In genomic region chr2:150569847-150570590, GRCm38 (mm10) we compare ENCODE assay signal across 14 mouse cellular contexts. TPM values are rescaled to one million over a fixed set of nuclear protein-coding genes. Genes with fewer than 3 reads are reported as not detected.
DNase-seq lines count a peak whose midpoint lies in the region; ATAC-seq and TF ChIP-seq lines count a peak whose summit lies in the region.
"Had no signal": no experiment of that assay in that cellular context is flagged by ENCODE, and none has a peak within 500 bp of the region (broad histone marks: within the 10 kb centered on the region; RNA-seq: fewer than 3 reads in every experiment).

TSS of gene Cst7 (plus strand) at chr2:150570415.

- H3K27ac ChIP-seq in heart, embryonic 10.5 days = no peak within 1 kb of the TSS
- no peak within 1 kb of the TSS for H3K27ac ChIP-seq in liver, embryonic 14.5 days
- no peak within 1 kb of the TSS for H3K27ac ChIP-seq in hindbrain, embryonic 12.5 days
- no peak within 1 kb of the TSS for H3K27ac ChIP-seq in forebrain, embryonic 16.5 days (ENCODE audit: low read length)
- H3K27ac ChIP-seq: hindbrain, embryonic 10.5 days; kidney, postnatal 0 days; lung, embryonic 15.5 days had no signal

- no peaks in the 10 kb centered on the region for H3K4me1 ChIP-seq in heart, embryonic 10.5 days
- H3K4me1 ChIP-seq in liver, embryonic 14.5 days (replicated peaks; ENCODE audit: control insufficient read depth in 2 of 2, insufficient read depth in 2 of 2, low read length in 1 of 2) = peaks cover 0 to 12% of the 10 kb centered on the region in 2 experiments; a peak in 2 of 4 replicates
- H3K4me1 ChIP-seq in hindbrain, embryonic 12.5 days = no peaks in the 10 kb centered on the region
- no peaks in the 10 kb centered on the region for H3K4me1 ChIP-seq in forebrain, embryonic 16.5 days (replicated peaks; ENCODE audit: control insufficient read depth, insufficient read depth, low read length)
- H3K4me1 ChIP-seq: hindbrain, embryonic 10.5 days; lung, embryonic 15.5 days had no signal

- H3K27me3 ChIP-seq in heart, embryonic 10.5 days (ENCODE audit: insufficient read depth, poor library complexity, severe bottlenecking) = no peaks in the 10 kb centered on the region
- no peaks in the 10 kb centered on the region for H3K27me3 ChIP-seq in liver, embryonic 14.5 days (ENCODE audit: control insufficient read depth, insufficient read depth, low read length)
- H3K27me3 ChIP-seq in hindbrain, embryonic 12.5 days = no peaks in the 10 kb centered on the region
- no peaks in the 10 kb centered on the region for H3K27me3 ChIP-seq in forebrain, embryonic 16.5 days (replicated peaks; ENCODE audit: control insufficient read depth, insufficient read depth, low read length)
- H3K27me3 ChIP-seq: lung, embryonic 15.5 days had no signal

- no peak within 1 kb of the TSS for H3K4me3 ChIP-seq in heart, embryonic 10.5 days
- no peak within 1 kb of the TSS for H3K4me3 ChIP-seq in liver, embryonic 14.5 days (ENCODE audit: insufficient read depth in 1 of 2, low read depth in 2 of 2, low read length in 2 of 2)
- H3K4me3 ChIP-seq in hindbrain, embryonic 12.5 days = no peak within 1 kb of the TSS
- no peak within 1 kb of the TSS for H3K4me3 ChIP-seq in forebrain, embryonic 16.5 days (replicated peaks; ENCODE audit: low read length)
- H3K4me3 ChIP-seq: hindbrain, embryonic 10.5 days; lung, embryonic 15.5 days had no signal

- 66% methylated on average over 11 of the region's 11 CpGs for WGBS in heart, embryonic 10.5 days
- WGBS in liver, embryonic 14.5 days (ENCODE audit: insufficient replicate concordance) = 13% methylated on average over 11 of the region's 11 CpGs
- WGBS in hindbrain, embryonic 12.5 days = 82% methylated on average over 11 of the region's 11 CpGs
- WGBS in forebrain, embryonic 16.5 days = 84% methylated on average over 11 of the region's 11 CpGs

- TF ChIP-seq CTCF in liver, embryonic 14.5 days (IDR thresholded peaks at IDR 0.05; ENCODE audit: low read depth) = no peak

- H3K36me3 ChIP-seq in heart, embryonic 10.5 days = no peaks in the 10 kb centered on the region
- H3K36me3 ChIP-seq in liver, embryonic 14.5 days (replicated peaks; ENCODE audit: control insufficient read depth, insufficient read depth, low read depth) = no peaks in the 10 kb centered on the region
- H3K36me3 ChIP-seq in hindbrain, embryonic 12.5 days = no peaks in the 10 kb centered on the region
- no peaks in the 10 kb centered on the region for H3K36me3 ChIP-seq in forebrain, embryonic 16.5 days (ENCODE audit: control insufficient read depth, insufficient read depth)
- H3K36me3 ChIP-seq: hindbrain, embryonic 10.5 days; lung, embryonic 15.5 days had no signal

- intact Hi-C loops in left cerebral cortex, postnatal 36 days (cut with DNase I) = no loop called here

- DNase-seq in heart, adult 11 months = peak; percentile 80
- DNase-seq in heart, embryonic 10.5 days (ENCODE audit: low spot score) = no peak
- DNase-seq in T-cell, adult 2 months (ENCODE audit: low spot score) = peak; percentile 80
- DNase-seq in liver, embryonic 14.5 days (ENCODE audit: low read depth in 3 of 3, low spot score in 3 of 3) = peak in 1 of 3 experiments; percentile 9
- DNase-seq in thymus, adult 18-20 months = peak; percentile 12 to 39
- DNase-seq in left cerebral cortex, postnatal 36 days (ENCODE audit: low spot score in 2 of 2) = no peak
- DNase-seq: gastrocnemius, postnatal 14 days had no signal

- peak; percentile 29; the same call in 1 of the 2 replicates for ATAC-seq in liver, embryonic 14.5 days (ENCODE audit: insufficient read depth)
- ATAC-seq in hindbrain, embryonic 12.5 days (ENCODE audit: low FRiP score) = no peak
- ATAC-seq in forebrain, embryonic 16.5 days = no peak

- H3K9me3 ChIP-seq in heart, embryonic 10.5 days = no peaks in the 10 kb centered on the region
- no peaks in the 10 kb centered on the region for H3K9me3 ChIP-seq in liver, embryonic 14.5 days (ENCODE audit: control insufficient read depth, low read length)
- no peaks in the 10 kb centered on the region for H3K9me3 ChIP-seq in hindbrain, embryonic 12.5 days (replicated peaks)
- H3K9me3 ChIP-seq in forebrain, embryonic 16.5 days (ENCODE audit: control insufficient read depth, low read length) = no peaks in the 10 kb centered on the region
- H3K9me3 ChIP-seq: hindbrain, embryonic 10.5 days; lung, embryonic 15.5 days had no signal

- peak within 1 kb of the TSS; percentile 20 for H3K4me2 ChIP-seq in liver, embryonic 14.5 days (ENCODE audit: low read depth)
- H3K4me2 ChIP-seq in hindbrain, embryonic 12.5 days (replicated peaks) = no peak within 1 kb of the TSS
- no peak within 1 kb of the TSS for H3K4me2 ChIP-seq in forebrain, embryonic 16.5 days (ENCODE audit: low read length)
- H3K4me2 ChIP-seq: lung, embryonic 15.5 days had no signal

- no peak for TF ChIP-seq EP300 in liver, embryonic 14.5 days (IDR thresholded peaks at IDR 0.05; ENCODE audit: low read depth)

- H3K9ac ChIP-seq in liver, embryonic 14.5 days (replicated peaks) = no peak within 1 kb of the TSS
- H3K9ac ChIP-seq in hindbrain, embryonic 12.5 days = no peak within 1 kb of the TSS
- H3K9ac ChIP-seq in forebrain, embryonic 16.5 days (replicated peaks; ENCODE audit: low read depth, low read length) = no peak within 1 kb of the TSS
- H3K9ac ChIP-seq: lung, embryonic 15.5 days had no signal

RNA-seq across cellular contexts. Expression of gene Cst7, which starts in this region (rescaled TPM):
- 0.15 and 0.58 TPM in 2 replicates for polyA plus RNA-seq in heart, embryonic 10.5 days (2016; fragmentation: Nextera tagmentation; extraction: Ambion mirVana)
- polyA plus RNA-seq in liver, embryonic 14.5 days (2012; rRNA removed) = 2.6 and 3.1 TPM in 2 replicates
- polyA plus RNA-seq in liver, embryonic 14.5 days (2014; fragmentation: Nextera tagmentation; extraction: Ambion mirVana) = 6.3 and 7.5 TPM in 2 replicates
- polyA plus RNA-seq in hindbrain, embryonic 12.5 days (2016; fragmentation: Nextera tagmentation; extraction: Ambion mirVana) = 0.30 and 0.40 TPM in 2 replicates
- not detected for total RNA-seq in left cerebral cortex, postnatal 36 days (2021)
- 0.29 and 0.34 TPM in 2 replicates for polyA plus RNA-seq in forebrain, embryonic 16.5 days (2015; fragmentation: Nextera tagmentation; extraction: Ambion mirVana)
- total RNA-seq: gastrocnemius, postnatal 14 days; left cerebral cortex, postnatal 10 days had no signal
- polyA plus RNA-seq: brain, embryonic 14.5 days had no signal

Comparison
In these comparisons a context has a peak if more than half of its experiments do, and no peak if none do; other contexts are left out.
1. DNase-seq: peak in heart, adult 11 months (single experiment), T-cell, adult 2 months (single experiment) and thymus, adult 18-20 months (2 of 2); none in heart, embryonic 10.5 days (single experiment) and left cerebral cortex, postnatal 36 days (0 of 2).